Mouse (Mus musculus) small intestine, adult 10 weeks (tissue): Measurements from ENCODE around the gene Ptpn12. TPM values are rescaled to one million over a fixed set of nuclear protein-coding genes. Genes with fewer than 3 reads are reported as not detected.

ENCODE experiments used
- polyA plus RNA-seq: library from polyadenylated mRNA; stranded (reverse); fragments of 350-450 nt; fragmentation: Illumina TruSeq; extraction: RNeasy Lipid Tissue Mini Kit (QIAGEN cat#74804); gene quantifications from one replicate; pipeline ENCODE4 v1.2.3, GENCODE M21; 2014; ENCODE audit warnings: low replicate concordance

Ptpn12 gene
- polyA plus RNA-seq = 108 TPM

DNA sequence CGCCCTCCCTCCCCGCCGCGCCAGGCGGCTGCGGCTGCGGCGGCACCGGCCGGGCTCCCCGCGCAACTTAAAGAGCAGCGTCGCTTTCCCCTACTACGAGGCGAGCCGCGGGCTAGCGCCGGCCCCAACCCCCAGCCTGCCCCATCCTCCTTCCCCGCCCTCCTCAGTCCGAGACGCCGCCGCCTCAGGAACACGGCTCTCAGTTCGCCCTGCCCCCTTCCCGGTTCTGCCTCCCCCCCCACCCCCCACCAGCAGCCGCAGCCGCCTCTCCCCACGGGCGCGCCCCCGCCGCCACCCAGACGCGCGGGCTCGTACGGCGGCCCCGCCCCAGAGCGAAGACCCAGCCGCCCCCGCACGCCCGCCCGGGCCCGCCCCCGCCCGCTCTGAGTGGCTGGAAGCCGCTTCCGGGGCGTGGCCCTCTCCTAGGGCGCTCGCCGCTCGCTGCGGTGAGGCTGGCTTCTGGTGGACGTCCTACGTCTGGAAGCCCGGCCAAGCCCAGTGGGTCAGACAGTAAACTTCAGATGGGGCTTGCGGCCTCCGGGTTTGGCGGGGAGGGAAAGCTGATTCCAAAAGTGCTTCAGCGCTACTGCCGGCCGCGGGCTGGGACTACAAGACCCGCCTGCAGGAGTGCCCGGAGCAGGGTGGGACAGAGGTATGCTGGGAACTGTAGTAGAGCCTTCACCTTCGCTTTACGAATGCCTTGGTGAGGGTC lies at the start of gene Ptpn12:
Gene Ptpn12, minus strand, starts transcription at position 92 of the 712 bp plus-strand sequence.

DNA sequence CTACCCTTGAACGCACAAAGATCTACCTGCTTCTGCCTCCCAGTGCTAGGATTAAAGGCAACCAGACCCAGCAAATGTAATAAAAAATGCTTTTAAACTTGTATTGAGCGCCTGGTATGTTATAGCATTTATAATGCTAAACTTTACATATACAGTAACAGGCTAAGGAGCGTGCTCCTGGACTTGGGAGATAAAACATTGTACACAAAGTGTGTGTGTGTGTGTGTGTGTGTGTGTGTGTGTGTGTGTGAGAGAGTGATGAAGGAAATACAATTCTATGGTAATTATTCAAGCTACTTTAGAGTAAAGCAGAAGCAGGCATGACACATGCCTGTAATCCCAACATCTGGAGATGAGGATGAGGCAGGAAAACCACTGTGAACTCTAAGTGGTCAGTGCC lies 99.4 kb downstream of the Ptpn12 start, which contains the start of gene Rsbn1l:
Gene Rsbn1l, minus strand, starts transcription at position 101 of the 400 bp plus-strand sequence.

Other genes with a start within 250 kb of the Ptpn12 start
- 7.1 TPM for gene Phtf2, start 173.8 kb downstream of the Ptpn12 start, polyA plus RNA-seq
- 28.5 TPM for gene Tmem60, start 173.7 kb downstream of the Ptpn12 start, polyA plus RNA-seq
- gene Rsbn1l, start 99.5 kb downstream of the Ptpn12 start, polyA plus RNA-seq = 43.8 TPM
- 5.3 TPM for gene Gsap, start 130.3 kb upstream of the Ptpn12 start, polyA plus RNA-seq